Mouse (Mus musculus) small intestine, adult 2 months (tissue): ENCODE measurements around the gene Adamts16.

Experiments
- CTCF ChIP-seq: fragments of 200-500 bp; IDR thresholded peaks from 2 replicates; pipeline ENCODE4 v1.5.1; 2012; ENCODE audit warnings: low read depth, mild to moderate bottlenecking, control low read depth, inconsistent platforms, low read length, moderate library complexity, mixed read lengths; ENCODE audit not compliant: insufficient replicate concordance, insufficient read length; ENCODE audit errors: extremely low read depth
- POLR2A ChIP-seq: fragments of 200-500 bp; IDR thresholded peaks from 2 replicates; pipeline ENCODE4 v1.6.1; 2012; ENCODE audit warnings: low read depth, mild to moderate bottlenecking, control low read depth, inconsistent platforms, low read length, moderate library complexity

- TF ChIP-seq CTCF (no peak), POLR2A (no peak)
Measured at GRCm38 (mm10) chr13:70798396-70798795, 43.2 kb downstream of the Adamts16 start.
